Mouse (Mus musculus): ENCODE measurements around the gene Hsd17b11.
"Not testable (repeated sequence)": the region's sequence is repeated elsewhere in the genome, so short reads cannot be mapped to it uniquely, and the experiment has no call there.

Gene Hsd17b11

DNA sequence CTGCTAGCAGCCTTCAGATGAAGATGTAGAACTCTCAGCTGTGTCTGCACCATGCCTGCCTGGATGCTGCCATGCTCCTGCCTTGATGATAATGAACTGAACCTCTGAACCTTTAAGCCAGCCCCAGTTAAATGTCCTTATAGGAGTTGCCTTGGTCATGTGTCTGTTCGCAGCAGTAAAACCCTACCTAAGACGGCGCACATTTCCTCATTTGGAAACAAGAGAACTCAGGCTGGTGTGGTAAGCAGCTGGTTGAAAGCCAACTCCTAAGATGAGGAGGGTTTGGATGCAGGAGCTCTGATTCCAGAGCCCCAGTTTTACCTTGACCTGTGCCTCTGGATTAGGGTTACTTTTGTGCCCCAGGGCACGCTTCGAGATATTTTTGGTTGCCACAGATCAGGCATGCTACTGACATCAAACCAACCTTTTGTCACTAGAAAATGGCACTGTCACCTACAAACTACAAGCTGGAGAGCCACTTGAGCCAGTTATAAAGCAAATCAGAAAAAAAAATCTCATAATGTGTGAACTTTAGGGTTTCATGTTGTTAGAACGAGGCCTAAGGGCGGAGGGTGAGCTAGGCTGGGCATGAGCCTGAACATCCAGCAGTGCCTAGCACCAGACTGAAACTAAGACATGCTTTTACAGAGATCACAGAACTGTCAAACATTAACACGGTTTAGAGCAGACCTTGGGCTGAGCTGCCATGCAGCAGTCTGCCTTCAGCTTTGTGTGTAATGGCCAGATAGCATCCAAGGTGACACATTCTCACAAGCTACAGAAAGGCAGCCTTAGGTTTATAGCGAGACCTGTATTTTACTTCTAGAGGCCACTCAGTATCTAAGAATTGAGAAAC lies 40.8 kb downstream of the Hsd17b11 start:
- DNase-seq (ENCODE audit: low read depth): no peak

DNA sequence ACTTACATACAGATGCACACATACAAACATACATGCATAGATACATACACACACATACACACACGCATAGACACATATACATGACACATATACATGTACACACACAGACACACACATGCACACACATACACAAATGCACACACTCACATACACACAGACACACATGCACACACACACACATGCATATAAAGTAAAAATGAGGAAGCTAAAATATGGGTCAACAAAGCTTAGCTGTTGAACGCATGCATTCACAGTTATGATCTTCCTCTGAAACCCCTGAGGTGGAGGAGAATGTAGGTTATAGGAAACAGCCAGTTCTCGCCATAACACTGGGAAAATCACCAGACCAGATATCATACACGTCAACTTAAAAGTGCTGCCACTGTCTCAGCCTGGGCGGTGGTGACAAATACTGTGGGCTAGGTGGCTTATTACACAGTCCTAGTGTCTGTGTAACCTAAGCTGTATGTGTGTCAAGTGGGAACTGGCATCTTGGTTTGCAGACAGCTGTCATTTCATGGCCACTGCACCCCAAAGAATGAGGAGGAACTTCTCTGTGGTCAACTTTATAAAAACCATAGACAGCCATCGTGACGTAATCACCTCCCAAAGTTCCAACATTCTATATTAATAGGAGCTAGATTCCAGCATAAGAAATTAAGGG lies 43.7 kb downstream of the Hsd17b11 start:
- no peak for DNase-seq (ENCODE audit: low read depth)

DNA sequence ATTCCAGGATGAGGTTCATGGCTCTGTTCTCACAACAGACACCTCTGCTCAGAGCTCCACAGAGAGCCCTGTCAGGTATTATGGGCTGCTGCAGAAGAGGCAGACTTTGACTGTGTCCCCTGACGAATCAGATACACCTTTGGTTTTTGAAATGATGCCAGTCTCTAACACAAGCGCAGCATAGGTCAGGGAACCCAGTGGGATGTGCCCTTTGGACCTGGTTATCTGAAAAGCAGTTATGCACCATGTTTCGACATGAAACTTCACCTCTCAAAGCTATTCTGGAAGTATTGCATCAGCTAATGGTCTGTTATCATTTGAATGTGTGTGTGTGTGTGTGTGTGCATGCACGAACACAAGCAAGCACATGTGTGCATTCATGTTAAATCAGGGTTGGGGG lies 44.4 kb downstream of the Hsd17b11 start, which contains the start of gene Hsd17b13:
Gene Hsd17b13 (minus strand): TSS at position 114 of the 400 bp plus-strand sequence.
- no peak for DNase-seq (ENCODE audit: low read depth)

DNA sequence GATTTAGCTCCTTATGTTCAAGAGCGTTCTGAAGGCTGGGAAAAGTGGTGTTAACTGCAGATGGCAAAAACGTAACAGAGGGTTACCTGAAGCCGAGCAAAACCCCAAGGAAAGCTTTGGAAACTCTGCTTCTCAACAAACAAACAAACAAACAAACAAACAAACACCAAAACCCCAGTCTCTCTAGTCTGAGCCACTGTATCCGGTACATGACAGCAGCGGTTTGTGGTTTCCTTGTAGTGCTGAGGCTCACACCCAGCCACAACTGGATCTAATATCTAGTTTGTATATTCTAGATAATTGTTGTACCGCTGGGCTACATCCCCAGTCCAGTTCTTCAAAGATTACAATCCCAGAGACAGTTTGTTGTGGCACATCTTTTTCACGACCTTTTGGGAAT lies 46.0 kb downstream of the Hsd17b11 start:
- DNase-seq (ENCODE audit: low read depth): no peak

DNA sequence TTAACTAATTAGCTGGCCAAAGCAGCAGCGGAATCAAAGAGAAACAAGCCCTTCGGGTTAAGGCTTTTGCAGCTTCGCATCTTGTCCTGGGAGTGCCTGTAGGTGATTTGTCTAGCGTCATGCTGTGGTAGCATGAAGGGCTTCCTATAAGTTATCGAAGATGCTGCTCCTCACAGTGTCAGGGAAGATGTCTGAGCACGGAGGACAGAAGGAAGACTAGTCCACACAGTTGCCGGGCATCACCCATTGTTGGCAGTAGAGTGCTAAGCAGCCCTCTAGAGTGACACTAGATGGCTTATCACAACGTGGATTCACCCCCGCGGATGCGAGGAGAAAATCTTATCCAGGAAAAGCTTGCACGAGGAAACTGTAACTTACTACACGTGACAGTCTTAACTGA lies 48.9 kb downstream of the Hsd17b11 start:
- no peak for DNase-seq (ENCODE audit: low read depth)

DNA sequence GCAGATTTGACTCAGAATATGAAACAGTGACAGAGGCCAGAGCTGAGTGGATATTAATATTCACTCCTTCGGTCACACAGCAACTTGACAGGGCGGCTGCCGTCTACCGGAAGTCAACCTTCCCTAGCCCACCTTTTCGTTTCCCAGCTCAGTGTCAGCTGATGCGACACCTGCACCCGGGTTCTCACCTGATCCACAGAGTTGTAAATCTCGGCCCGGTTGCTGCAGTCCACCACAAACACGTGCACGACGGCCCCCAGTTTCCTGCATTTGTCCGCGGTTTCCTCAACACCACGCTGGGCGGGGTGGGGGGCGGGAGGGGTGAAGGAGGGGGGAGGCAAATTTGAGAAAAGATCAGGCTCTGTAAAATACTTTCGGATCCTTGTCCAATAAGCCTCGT lies 49.3 kb downstream of the Hsd17b11 start:
- DNase-seq (ENCODE audit: low read depth): no peak

DNA sequence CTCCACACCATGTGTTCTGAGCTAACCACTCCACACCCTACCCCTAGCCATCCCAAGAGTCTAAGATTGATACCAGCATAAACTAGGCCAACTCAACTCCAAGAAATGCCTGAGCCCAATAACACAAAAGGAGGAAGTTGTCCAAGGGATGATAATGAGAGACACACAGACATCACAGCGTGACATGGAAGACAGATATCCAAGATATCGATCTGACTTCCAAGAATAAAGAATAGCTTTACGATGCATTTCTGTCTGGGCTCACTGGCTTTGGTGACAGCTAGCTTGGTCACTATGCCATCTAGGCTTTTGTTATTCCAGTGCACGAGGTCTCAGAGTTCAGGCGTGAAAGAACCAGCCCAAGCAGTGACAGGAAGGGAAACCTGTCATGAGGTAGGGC lies 50.7 kb downstream of the Hsd17b11 start:
- no peak for DNase-seq (ENCODE audit: low read depth)

DNA sequence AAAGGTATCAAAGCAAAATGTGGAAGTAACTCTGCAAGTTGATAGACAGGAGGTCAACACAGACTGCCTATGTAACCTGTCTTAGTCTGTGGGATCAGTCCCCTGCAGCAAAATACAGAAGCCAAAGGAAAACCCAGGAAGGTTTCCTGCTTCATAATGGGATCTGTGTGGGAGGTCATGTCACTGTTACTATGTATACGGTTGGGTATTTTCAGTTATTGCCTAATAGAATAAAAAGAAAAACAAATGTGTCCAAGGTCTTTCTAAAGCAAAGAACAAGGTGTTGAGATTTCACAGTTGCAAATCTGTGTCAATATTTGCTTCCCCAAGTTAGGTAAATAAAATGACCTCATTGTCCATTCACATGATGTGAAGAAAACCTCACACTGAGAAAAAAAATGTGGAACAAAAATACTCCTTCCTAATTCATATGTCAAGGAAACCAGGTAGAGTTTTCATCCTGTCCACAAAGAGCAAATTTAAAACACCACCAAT lies 58.7 kb downstream of the Hsd17b11 start:
- no peak for DNase-seq (ENCODE audit: low read depth)

DNA sequence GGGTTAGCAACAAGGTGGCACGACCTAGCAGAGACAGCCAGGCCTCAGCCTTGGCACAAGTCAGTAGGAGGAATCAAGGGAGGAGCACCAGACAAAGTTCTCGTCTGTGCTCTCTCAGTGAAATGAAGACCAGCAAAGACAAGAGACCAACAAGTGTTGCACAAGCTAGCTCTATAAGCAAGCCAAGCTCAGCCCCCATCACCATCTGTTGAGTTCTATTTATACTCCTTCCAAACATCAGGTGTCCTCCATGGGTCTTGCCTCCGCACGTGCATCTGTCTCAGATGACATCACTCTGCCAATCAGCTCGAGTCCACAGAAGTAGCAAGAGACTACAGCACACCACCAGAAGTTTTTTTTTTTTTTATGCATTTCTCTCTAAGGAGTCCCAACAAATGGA lies 67.1 kb downstream of the Hsd17b11 start:
- DNase-seq (ENCODE audit: low read depth): peak; percentile 11

DNA sequence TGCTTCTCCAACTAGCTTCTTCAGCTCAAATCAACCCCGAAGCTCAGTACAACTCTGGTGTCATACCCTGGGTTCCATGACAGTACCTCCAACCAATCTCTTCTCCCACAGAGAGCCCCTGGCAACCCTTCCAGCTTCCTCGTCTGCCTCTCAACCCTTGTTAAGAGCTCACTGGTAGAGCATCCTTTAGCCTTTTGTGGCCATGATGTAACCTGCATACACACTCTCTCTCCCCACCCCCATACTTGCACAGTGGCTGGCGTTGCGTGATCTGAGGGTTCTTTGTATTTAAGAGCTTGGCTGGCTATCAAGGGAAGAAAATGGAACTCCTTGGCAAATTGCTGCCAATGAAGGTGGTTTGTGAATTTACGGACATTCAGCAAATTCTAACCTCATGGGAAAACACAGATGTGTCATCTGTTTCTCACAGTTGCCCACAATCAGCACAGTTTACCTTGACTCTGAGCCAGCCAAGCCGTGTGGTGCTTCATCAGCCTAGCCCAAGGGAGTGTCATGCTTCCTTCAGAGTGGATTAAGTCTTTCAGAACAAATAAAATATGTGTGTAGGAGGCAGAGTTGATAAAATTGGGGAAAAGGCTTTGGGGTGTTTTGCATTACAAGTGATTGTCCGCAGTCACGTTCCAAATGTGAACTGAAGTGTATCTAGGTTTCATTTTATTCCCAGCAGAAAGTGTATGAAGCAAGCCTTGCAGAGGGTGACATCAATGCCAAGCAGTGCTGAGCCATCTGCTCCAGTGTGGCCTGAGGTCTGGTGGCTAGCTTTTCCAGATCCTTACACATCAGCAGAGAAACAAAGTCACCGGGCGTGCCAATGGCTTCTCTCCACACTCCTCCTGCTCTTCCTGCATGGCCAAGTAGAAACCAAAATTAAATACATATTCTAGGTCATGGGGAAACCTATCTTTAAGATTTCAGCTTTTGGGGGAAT lies 68.3 kb downstream of the Hsd17b11 start:
- peak; percentile 82 for DNase-seq (ENCODE audit: low read depth)

DNA sequence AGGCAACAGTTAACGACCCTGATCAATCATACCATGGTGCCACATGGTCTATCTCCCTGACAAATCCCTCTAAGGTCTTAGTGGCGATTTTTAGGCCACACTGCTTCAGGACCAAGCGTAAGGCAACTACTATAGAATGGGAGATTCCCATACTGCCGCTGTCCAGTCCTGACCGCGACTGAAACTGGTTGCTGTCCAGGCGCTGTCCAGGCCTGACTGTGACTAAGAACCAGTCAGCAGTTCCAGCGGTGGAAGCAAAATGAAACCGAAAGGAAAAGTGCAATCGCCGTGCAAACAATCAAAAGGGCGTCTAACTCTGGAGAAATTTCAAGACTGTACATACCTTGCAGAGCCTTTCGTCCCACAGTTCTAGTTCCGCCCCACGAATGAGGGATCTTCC lies 71.6 kb downstream of the Hsd17b11 start:
- not testable (repeated sequence) for DNase-seq (ENCODE audit: low read depth)

DNA sequence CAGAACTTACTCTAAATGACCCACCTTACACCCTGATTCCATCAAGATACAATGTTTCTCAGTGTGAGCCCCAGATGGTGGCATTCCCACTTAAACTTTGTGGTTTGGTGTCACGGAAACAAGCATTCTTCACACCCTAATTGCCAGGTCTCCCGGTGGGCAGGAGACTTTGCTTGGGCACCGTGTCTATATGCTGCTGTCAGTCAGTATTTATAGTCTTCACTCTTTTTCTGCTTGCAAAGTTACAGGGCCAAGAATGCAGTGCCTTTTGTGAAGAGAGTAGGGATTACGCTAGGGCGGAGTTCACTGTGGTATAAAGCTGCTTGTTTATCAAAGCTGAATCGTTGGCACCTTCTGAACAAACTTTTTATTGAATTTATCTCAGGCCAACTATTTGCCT lies 78.5 kb downstream of the Hsd17b11 start:
- no peak for DNase-seq (ENCODE audit: low read depth)

DNA sequence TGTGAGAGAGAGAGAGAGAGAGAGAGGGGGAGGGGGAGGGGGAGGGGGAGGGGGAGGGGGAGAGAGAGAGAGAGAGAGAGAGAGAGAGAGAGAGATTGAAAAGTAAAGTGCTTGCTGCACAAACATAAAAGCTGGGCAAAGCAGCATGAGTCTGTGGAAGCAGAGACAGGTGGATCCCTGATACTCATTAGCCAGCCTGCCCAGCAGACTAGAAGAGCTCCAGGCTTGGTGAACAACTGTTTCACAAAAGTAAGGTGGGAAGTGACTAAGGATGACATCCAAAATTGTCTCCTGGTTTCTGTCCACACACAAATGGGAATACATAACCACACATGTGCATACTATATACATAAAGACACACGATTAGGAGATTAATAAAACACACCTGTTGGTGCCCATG lies 81.9 kb downstream of the Hsd17b11 start:
- DNase-seq (ENCODE audit: low read depth): no peak

Measured in NIH3T3 (cell line).